Mouse (Mus musculus) heart, adult 11 months (tissue): ENCODE data around the gene Zfp488.

Source experiments
- DNase-seq: peaks from one replicate; pipeline ENCODE4 v3.0.0; 2022

The Zfp488 gene

GRCm38 (mm10) chr14:33942222-33942621, 36.3 kb downstream of the Zfp488 start:
- no peak for DNase-seq

GRCm38 (mm10) chr14:33940739-33941138, 37.8 kb downstream of the Zfp488 start, which contains the start of gene Gdf2:
Gdf2 (plus strand) TSS chr14:33941039.
- DNase-seq: no peak

GRCm38 (mm10) chr14:33939117-33939516, 39.4 kb downstream of the Zfp488 start:
- no peak for DNase-seq

- DNase-seq: no peak
Observed at GRCm38 (mm10) chr14:33933778-33934317, 44.7 kb downstream of the Zfp488 start.

GRCm38 (mm10) chr14:33932935-33933703, 45.4 kb downstream of the Zfp488 start:
- peak; percentile 95 for DNase-seq

- no peak for DNase-seq
Observed at GRCm38 (mm10) chr14:33931853-33932252, 46.7 kb downstream of the Zfp488 start.

GRCm38 (mm10) chr14:33923168-33924070, 55.1 kb downstream of the Zfp488 start, which contains the start of gene Gdf10:
Gdf10 (plus strand) TSS chr14:33923587.
- peak; percentile 96 for DNase-seq

- DNase-seq: peak; percentile 15
Observed at GRCm38 (mm10) chr14:33922771-33923167, 55.8 kb downstream of the Zfp488 start.

- peak; percentile 83 for DNase-seq
Observed at GRCm38 (mm10) chr14:33920727-33921559, 57.6 kb downstream of the Zfp488 start.
